Mouse (Mus musculus) 3T3-L1 (cell line): ENCODE measurements around the gene Slco4a1.

Experiments
- DNase-seq: peaks from one replicate; pipeline ENCODE4 v3.0.0-alpha.2; 2015; ENCODE audit warnings: low read depth, low spot score

Slco4a1 gene

DNA sequence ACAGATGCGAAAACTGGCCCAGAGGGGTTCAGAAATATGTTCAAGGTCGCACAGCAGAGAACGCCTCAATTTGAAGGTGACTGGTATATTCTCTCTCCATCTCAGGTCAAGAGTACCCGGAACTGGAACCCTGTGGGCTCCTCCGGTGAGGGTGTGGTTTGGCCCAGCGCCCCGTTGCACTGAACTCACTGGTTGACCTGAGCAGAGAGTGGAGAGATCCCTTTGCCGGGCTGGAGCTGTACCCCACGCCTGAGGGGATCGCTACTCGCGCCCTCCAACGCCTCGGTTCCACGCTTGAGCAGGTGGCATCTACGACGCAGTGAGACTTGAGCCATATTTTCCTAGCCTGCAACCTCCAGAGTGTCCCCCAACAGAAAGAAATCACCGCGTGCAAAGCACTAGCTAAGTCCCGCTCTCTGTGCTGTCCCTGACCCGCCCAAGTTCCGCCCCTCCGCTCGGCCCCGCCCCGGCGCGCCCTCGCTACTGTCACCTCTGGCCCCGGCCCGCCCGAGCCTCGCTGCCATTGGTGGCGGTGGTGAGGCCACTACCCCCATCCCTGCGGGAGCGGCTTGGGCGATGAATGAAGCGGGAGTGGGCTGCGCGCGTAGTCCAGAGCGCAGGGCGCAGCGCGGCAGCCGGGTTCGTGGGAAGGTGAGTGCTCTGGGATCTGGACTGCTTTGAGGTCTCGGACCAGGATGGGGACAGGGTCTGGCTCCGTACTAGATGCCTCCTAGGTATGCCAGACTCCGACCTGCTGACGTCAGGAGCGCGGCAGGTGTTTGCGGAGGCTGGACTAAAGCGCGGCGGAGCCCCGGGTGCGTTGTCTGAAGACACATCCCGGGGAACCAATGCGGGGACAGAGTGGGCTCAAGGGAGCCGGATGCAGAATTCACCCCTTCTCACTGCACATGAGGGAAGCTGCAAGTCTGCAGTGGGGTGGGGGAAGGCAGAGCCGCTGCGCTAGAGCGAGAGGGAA, at the start of gene Slco4a1:
Gene Slco4a1, plus strand, starts transcription at position 523 of the 976 bp plus-strand sequence.
- peak; percentile 67 for DNase-seq

DNA sequence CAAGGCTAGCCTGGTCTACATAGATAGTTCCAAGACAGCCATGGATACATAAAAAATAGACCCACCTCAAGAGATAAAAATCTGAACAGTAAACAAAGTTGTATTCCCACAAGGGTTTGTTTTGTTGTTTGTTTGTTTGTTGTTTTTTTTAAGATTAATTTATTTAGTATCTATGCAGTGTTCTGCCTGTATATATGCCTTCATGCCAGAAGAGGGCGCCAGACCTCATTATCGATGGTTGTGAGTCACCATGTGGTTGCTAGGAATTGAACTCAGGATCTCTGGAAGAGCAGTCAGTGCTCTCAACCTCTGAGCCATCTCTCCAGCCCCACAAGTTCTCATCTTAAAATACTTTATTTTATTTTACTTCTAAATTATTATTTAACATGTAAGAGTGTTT, 47.6 kb upstream of the Slco4a1 start:
- DNase-seq = no peak

DNA sequence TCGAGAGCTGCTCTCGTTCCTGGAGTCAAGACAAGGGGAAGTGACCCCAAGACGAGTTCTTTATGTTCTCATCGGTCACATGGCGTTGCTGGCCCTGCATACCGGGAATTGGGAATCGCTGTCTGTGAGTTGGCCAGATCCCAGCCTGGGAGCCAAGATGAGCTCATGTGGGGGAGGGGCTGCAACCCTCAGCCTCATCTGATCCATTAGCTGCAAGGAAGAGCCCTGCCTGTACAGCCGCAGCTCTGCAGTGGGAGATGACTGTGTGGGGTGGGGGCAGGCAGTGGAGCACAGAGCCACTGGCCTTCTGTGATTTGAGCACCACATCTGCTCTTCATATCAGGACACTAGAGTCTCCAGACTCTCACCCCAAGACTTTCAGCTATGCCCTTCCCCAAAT, 45.6 kb upstream of the Slco4a1 start:
- DNase-seq = no peak

DNA sequence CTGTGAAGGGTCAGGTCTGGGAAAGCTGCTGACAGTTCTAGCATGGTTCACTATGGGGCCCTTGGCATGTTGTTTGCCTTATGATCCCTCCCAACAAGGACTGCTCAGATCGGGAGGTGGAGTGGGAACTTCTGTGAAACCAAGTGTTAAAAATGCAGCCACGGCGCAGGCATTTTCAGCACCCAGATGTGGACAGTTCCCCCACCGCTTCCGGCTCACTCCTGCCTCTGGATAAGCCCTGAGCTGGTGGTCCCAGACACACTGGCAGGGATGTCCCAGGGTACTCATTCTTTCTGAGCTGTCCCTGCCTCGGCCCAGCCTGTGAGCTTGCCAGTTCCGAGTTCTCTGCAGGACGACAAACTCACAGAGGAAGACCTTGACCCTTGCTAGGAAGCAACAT, 45.0 kb upstream of the Slco4a1 start:
- DNase-seq = peak; percentile 16

DNA sequence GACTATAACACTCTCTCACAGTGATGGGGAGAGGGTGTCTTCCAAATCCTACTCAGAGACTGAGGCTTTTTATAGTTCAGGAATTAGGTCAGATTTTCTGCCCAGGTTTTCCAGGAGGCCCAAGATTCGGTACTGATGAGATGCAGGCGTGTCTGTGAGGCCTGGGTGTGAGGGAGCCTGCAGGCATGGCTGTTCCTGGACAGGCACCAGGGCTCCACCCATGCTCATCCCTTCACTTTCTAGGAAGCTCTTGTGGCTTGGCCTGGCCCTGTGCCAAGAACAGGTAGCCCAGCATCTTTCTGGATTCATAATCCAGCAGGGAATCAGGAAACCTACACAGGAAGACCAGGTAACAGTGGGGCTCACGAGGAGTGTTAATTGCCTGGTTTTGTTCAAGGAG, 40.4 kb upstream of the Slco4a1 start:
- DNase-seq = no peak

DNA sequence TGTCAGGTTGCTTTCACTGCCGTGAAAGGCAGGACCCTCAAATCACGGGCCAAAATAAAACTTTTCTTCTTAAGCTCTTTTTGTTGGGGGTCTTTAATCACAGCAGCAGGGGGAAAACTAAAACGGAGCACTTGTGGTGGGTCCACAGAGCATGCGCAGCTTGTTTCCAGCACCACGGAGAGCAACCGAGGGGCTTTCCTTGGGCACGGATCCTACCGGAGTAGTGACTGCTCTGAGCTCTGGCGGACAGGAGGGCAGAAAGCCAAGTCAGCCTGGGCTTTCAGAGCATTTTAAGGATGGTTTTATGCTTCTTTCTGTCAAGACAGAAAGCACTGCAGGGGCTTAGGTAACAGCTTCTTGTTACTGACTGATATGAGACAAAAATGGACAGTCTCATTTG, 38.3 kb upstream of the Slco4a1 start:
- peak; percentile 28 for DNase-seq

DNA sequence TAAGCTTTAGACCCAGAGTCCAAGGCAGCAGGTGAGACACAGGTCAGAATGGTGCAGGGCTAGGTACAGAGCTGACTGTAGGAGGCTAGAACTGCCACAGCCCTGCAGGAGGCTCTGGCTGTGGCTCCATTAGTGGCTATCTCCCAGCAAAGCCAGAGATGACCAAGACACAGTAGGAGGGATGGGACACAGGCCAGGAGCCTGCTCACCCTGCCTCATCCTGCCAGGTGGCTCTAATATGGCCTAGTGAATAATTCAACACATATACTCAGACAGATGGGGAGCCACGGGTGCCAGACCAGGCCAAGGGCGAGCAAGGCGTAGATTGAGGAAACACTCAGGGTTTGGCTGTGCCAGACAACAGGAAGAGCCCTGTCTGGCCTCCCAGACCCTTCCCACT, 35.4 kb upstream of the Slco4a1 start:
- no peak for DNase-seq

DNA sequence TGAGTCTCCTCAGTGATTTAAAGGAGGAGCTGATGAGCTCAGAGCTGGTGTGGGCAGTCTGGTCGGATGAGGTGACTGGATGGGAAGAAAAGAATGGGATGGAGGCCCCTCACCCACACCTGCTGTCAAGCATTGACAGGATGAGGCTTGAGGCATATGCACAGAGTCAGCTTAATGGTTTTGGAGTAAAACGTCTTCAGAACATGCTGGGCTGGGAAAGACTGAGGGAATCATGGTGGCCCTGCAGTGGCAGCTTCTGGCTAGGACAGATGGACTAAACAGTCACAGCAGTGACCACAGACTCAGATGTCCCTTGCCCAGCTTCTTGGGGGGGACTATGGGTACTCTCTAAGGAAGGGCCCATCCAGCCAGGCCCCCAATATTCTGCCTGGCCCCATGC, 30.9 kb upstream of the Slco4a1 start:
- DNase-seq = no peak

DNA sequence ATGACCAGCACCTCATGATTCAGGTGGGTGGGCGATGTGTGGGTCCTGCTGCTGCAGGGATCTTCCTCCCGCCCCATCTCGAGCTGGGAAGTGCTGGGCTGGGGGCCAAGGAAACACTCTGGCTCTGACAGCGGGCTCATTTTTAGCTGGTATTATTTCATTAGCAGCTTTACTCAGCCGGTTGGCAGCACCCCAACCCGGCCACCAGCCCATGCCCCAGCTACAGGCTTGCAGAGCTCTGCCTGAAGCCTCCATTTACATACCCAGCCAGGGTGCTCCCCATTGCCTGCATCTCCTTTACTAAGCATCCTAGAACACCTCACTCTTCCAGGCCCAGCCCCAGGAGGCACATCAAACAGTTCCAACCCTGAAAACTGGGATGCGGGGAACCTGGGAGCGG, 29.0 kb upstream of the Slco4a1 start:
- no peak for DNase-seq

DNA sequence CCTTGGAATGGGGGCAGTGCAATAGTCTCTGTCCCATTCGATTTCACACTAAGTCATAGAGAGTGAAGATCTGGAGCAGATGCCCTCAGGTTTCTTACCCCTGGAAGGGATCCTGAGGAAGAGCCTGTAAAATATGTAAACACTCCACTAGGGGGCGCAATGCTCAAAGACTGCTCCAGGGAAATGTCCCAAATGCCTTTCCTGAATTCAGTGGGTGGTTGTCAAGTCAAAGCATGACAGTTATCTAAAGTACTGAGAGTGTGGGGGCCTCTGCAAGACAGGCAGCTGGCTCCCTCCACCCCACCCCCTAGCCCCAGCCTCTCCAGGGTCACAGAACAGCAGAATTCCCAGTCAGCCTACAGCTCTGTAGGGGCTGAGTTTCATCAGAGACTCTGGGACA, 27.7 kb upstream of the Slco4a1 start:
- peak; percentile 80 for DNase-seq

DNA sequence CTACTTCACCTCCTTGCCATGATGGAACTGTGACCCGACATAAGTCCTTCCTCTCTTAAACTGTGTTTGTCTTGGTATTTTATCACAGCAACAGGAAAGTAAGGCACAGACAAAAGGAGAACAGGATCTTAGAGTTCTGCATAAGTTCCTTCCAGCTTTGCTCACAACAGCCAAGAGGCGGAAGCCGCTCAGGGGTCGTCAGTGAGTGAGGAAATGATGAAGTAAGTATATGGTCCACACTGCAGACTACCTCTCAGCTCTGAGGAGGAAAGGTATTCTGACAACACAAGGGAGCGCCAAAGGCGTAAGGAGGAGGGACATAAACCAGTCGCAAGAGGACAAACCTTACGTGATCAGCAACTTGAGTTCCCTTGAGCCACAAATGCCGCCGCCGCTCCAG, 25.4 kb upstream of the Slco4a1 start:
- no peak for DNase-seq

DNA sequence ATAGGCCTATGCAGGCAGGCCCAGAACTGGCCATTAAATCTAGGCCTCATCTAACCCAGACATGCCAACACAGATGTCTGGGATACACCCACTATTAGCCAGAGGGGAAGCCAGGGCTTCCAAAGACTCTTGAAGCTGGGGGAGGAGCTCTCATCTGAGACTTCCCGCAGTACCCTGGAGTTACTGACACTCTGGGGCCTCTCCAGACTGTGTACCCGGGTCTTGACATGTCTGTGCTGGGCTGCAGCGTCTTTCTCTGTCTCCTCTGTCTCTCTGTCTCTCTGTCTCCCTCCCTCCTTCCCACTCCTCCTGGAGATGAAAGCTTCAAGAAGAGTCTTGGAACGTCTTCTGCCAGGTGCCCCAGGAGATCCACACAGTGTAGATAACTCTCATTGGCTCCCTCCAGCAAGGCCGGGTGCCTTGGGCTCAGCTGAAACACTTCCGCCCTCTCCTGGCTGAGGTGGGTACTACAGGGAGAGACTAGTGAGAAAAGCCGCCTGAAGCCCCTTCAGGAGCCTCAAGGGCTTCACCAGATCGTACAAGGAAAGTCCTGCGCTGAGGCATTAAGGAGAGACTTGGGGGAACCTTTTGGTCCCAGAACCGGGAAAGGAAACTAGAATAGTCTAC, 23.9 kb upstream of the Slco4a1 start:
- DNase-seq = peak; percentile 77

DNA sequence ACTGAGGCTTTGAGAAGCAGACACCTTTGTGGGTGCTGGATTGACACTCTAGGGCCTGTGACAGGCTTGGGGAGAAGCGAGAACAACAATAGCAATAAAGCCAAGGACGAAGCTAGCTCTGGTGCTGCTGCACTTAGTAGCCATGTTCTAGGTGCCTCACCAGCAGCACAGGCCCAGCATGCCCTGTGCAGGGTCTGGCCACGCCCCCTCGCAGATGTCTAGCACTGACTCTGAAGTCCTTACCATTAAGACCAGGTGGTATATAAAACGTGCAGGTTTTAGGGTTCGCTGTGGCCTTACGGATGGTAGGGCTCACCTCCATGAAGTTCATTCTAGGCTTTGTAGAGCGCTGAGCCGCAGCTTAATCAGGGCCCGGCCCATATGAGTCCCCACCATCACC, 23.3 kb upstream of the Slco4a1 start:
- no peak for DNase-seq

DNA sequence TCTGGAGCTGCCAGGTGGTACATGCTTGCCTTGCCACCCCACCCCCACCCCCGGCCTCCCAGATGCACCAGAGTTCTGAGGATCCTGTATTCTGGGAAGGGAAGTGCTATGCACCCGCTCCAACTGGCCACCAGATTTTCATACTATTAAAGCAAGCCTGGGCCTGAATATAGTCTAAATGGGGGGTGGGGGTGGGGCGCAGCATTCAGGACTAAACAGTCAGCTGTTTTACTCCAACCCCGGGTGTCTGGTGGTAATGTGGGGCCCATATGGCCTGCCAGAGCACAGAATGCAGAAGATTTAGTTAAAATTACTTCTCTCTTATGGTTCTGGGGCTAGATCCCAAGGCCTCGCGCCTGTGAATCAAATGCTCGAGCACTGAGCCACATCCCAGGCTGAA, 22.7 kb upstream of the Slco4a1 start:
- no peak for DNase-seq

DNA sequence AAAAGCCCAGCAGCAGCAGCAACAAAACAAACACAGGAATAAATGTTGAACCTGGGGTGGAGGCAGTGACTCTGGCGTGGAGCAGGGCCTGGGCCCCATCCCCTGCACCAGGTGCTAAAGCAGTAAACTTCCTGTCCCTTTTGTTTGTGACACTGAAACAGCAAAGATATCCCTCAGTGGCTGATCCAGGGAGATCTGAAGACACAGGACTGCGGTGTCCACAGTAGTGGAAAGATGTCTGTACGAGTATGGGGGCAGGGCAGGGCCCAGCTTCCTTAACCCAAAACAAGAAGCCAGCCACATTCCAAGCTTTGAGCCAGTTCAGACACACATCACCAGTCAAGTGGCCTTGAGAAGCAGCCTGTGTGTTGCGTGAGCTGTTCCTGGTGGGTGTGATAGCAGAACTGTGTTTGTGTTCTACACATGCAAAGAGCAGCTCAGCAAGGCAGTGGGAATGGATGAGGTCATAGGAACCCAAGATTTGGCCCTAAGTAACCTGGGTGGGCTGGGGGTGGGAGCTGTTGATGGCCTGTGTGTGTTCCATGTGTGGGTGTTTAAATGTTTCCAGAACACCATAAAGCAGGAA, 20.6 kb upstream of the Slco4a1 start:
- no peak for DNase-seq

DNA sequence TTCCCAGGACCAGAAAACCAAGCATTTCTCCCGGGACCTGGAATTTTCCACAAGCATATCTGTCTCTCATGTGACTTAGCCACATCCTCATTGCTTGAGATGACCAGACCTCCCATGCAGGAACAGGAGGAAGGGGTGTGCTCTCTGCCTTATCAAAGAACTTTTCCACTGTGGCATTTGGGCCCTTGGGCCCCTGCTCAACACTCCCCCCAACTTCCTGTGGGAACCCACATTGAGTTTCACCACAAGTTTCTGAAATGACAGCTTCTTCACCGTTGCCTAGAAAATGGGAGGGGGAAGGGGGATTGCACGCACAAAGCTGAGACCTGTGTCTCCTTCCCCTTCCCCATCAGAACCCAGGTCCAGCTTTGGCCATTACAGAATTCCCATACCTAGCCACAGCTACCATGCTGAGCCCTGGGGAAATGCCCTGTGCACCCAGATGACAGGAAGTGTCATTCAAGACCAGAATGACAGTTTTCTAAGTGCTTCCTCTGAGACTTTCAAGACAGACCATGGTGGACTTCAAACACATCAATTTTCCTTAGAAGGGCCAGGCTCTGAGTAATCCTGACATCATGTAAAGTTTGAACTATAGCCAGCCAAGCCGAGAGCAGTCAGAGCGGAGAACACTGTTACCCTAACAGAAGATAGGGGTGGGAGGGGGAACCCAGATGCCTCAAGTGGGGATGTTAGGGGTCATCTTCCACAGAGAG, 18.7 kb upstream of the Slco4a1 start:
- DNase-seq = peak; percentile 79

DNA sequence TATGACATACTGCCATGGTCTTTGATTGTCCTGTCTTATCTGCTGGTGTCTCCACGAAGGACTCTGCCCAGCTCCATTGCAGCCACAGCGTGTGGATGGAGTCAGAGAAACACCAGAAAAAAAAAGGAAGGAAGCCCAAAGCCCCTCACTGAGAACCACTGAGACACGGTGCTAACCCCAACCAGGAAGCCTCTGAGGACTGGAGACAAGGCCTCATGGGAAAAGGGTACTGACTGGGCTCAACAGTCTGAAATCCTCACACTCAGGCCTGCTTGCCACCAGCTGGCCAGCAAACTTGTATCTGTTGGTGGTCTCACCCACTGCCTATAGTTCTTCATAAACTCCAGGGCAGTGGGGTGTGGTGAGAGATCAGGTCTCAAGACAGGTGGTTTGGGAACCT, 16.3 kb upstream of the Slco4a1 start:
- no peak for DNase-seq

DNA sequence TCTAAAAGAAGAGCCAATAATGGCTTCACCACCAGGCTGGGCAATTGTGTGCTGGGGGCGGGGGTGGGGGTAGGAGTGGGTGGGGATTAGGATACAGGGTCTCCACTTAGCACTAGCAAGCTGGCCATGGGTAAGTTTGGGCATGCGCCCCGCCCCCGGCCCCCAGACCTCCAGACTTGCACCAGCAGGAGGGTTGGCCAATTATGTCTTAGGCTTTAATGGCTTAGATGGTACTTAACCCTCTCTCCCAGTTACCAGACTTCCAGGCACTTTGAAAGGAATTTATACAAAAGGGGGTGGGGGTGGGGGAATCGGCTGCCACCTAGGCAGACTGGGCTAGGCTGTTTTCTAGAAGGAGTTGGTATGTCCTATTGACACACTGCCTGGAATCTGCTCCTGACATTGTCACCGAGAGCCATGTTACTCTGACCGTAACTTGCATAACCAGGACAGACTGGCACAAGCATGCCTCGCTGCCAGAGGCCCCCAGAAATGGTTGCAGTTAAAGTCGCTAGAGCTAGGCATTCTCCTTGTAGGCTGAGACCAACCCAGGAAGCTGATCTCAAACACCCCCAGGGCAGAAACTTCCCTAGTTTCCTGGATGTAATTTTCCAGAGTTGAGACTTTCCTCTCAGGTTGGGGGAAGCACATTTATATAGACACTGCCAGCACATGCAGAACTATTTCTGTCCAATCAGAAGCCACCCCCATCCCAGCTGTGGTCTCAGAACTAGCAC, 15.3 kb upstream of the Slco4a1 start:
- peak; percentile 60 for DNase-seq

DNA sequence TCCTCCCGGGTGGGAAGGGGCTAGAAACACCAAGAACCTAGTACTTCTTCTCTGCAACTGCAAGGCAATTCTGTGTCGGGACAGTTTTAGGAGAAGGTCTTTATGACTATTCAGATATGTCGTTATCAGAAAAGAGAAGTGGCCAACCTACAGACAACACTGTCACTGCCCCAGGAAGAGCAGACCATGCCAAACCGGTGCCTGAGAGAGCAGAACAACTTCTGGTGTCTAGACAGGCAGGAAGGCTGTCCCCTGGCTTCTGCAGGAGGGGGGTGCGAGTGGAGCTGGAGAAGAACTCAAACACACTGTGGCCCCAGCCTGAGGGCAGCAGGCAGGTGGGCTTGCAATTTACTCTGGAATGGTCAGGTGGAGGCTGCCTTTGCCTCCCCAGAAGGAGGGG, 14.0 kb upstream of the Slco4a1 start:
- no peak for DNase-seq

DNA sequence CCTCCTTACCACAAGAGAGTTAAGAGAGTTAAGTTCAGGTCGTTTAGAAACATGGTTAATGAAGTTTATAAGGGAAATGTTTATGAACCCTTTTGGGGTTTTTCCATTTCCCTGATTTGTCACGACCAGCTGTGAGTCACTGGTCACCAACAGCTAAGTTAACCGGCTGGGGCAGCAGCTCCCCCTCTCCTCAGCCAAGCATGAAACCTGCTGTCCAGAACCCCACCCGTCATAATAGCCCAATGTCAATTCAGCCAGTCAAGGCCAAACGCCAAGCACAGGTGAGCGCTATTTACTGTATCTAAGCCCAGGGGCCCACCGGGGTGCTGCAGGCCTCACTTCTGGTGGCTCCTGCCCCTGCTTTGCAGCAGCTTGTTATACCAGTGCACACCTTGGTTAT, 12.2 kb upstream of the Slco4a1 start:
- peak; percentile 60 for DNase-seq
